Mouse (Mus musculus): Measurements from ENCODE around the gene Ndufa4. TPM values are rescaled to one million over a fixed set of nuclear protein-coding genes. Genes with fewer than 3 reads are reported as not detected.

Ndufa4 gene
- polyA plus RNA-seq, 2 experiments, result 342 to 747 TPM

GRCm38 (mm10) chr6:11927485-11927884 is 20.2 kb upstream of the Ndufa4 start:
- no peak overlapping the region for H3K4me3 ChIP-seq (ENCODE audit: insufficient read depth in 1 of 2, low read depth in 2 of 2, low read length in 2 of 2)
- peak overlapping the region; percentile 91 for H3K4me2 ChIP-seq (ENCODE audit: low read depth)
- H3K36me3 ChIP-seq (replicated peaks; ENCODE audit: control insufficient read depth, insufficient read depth, low read depth), result no peaks in the 10 kb centered on the region; the same call in 1 of the 2 replicates
- 44% methylated on average over 6 of the region's 6 CpGs for WGBS (ENCODE audit: insufficient replicate concordance)
- no peak overlapping the region for H3K27ac ChIP-seq
- ATAC-seq (ENCODE audit: insufficient read depth) (no peak), DNase-seq (ENCODE audit: low read depth in 3 of 3, low spot score in 3 of 3) (no peak)
- TF ChIP-seq CTCF (IDR thresholded peaks at IDR 0.05; ENCODE audit: low read depth) (no peak), EP300 (IDR thresholded peaks at IDR 0.05; ENCODE audit: low read depth) (no peak)
- no peaks in the 10 kb centered on the region for H3K27me3 ChIP-seq (ENCODE audit: control insufficient read depth, insufficient read depth, low read length)
- H3K9ac ChIP-seq (replicated peaks), result no peak overlapping the region
- peaks cover 9% of the 10 kb centered on the region in 2 experiments for H3K4me1 ChIP-seq (replicated peaks; ENCODE audit: control insufficient read depth in 2 of 2, insufficient read depth in 2 of 2, low read length in 1 of 2)
- no peaks in the 10 kb centered on the region for H3K9me3 ChIP-seq (ENCODE audit: control insufficient read depth, low read length)

- TF ChIP-seq EP300 (IDR thresholded peaks at IDR 0.05; ENCODE audit: low read depth), result no peak
- TF ChIP-seq CTCF (IDR thresholded peaks at IDR 0.05; ENCODE audit: low read depth), result no peak
- Histone ChIP-seq H3K27me3 (ENCODE audit: control insufficient read depth, insufficient read depth, low read length) (no peaks in the 10 kb centered on the region), H3K4me3 (ENCODE audit: insufficient read depth in 1 of 2, low read depth in 2 of 2, low read length in 2 of 2) (peak overlapping the region; percentile 88 to 97), H3K4me2 (ENCODE audit: low read depth) (peak overlapping the region; percentile 91), H3K36me3 (replicated peaks; ENCODE audit: control insufficient read depth, insufficient read depth, low read depth) (no peaks in the 10 kb centered on the region; the same call in 1 of the 2 replicates), H3K9ac (replicated peaks) (peak overlapping the region; percentile 98), H3K4me1 (replicated peaks; ENCODE audit: control insufficient read depth in 2 of 2, insufficient read depth in 2 of 2, low read length in 1 of 2) (peaks cover 9% of the 10 kb centered on the region in 2 experiments), H3K9me3 (ENCODE audit: control insufficient read depth, low read length) (no peaks in the 10 kb centered on the region), H3K27ac (peak overlapping the region; percentile 73)
- under 1% methylated on average over 39 of the region's 40 CpGs for WGBS (ENCODE audit: insufficient replicate concordance)
- ATAC-seq (ENCODE audit: insufficient read depth) (peak; percentile 73), DNase-seq (ENCODE audit: low read depth in 3 of 3, low spot score in 3 of 3) (peak in 1 of 3 experiments; percentile 24)
Observed at GRCm38 (mm10) chr6:11926082-11926595, 18.8 kb upstream of the Ndufa4 start.

- no peaks in the 10 kb centered on the region for H3K27me3 ChIP-seq (ENCODE audit: control insufficient read depth, insufficient read depth, low read length)
- peaks cover 9% of the 10 kb centered on the region in 2 experiments for H3K4me1 ChIP-seq (replicated peaks; ENCODE audit: control insufficient read depth in 2 of 2, insufficient read depth in 2 of 2, low read length in 1 of 2)
- H3K9ac ChIP-seq (replicated peaks), result peak overlapping the region; percentile 98
- WGBS (ENCODE audit: insufficient replicate concordance), result under 1% methylated on average over 20 of the region's 20 CpGs
- ATAC-seq (ENCODE audit: insufficient read depth) (peak; percentile 92), DNase-seq (ENCODE audit: low read depth in 3 of 3, low spot score in 3 of 3) (peak; percentile 65 to 67 (median 66))
- peak overlapping the region; percentile 91 for H3K4me2 ChIP-seq (ENCODE audit: low read depth)
- TF ChIP-seq CTCF (IDR thresholded peaks at IDR 0.05; ENCODE audit: low read depth) (no peak), EP300 (IDR thresholded peaks at IDR 0.05; ENCODE audit: low read depth) (no peak)
- H3K9me3 ChIP-seq (ENCODE audit: control insufficient read depth, low read length), result no peaks in the 10 kb centered on the region
- peak overlapping the region; percentile 88 to 97 for H3K4me3 ChIP-seq (ENCODE audit: insufficient read depth in 1 of 2, low read depth in 2 of 2, low read length in 2 of 2)
- H3K36me3 ChIP-seq (replicated peaks; ENCODE audit: control insufficient read depth, insufficient read depth, low read depth), result no peaks in the 10 kb centered on the region; the same call in 1 of the 2 replicates
- H3K27ac ChIP-seq, result peak overlapping the region; percentile 73
Observed at GRCm38 (mm10) chr6:11925496-11926041, 18.3 kb upstream of the Ndufa4 start.

GRCm38 (mm10) chr6:11908170-11908569 is 873 bp upstream of the Ndufa4 start:
- WGBS (ENCODE audit: insufficient replicate concordance), result 21% methylated on average over 7 of the region's 7 CpGs

GRCm38 (mm10) chr6:11906890-11907268 is 418 bp downstream of the Ndufa4 start:
- no peak for TF ChIP-seq EP300 (IDR thresholded peaks at IDR 0.05; ENCODE audit: low read depth)
- no peak for TF ChIP-seq CTCF (IDR thresholded peaks at IDR 0.05; ENCODE audit: low read depth)
- peak overlapping the region; percentile 83 for H3K27ac ChIP-seq
- no peaks in the 10 kb centered on the region for H3K27me3 ChIP-seq (ENCODE audit: control insufficient read depth, insufficient read depth, low read length)
- peak overlapping the region; percentile 93 for H3K9ac ChIP-seq (replicated peaks)
- peak overlapping the region; percentile 87 to 97 for H3K4me3 ChIP-seq (ENCODE audit: insufficient read depth in 1 of 2, low read depth in 2 of 2, low read length in 2 of 2)
- H3K9me3 ChIP-seq (ENCODE audit: control insufficient read depth, low read length), result no peaks in the 10 kb centered on the region
- H3K36me3 ChIP-seq (replicated peaks; ENCODE audit: control insufficient read depth, insufficient read depth, low read depth), result no peaks in the 10 kb centered on the region; the same call in none of the 2 replicates
- WGBS (ENCODE audit: insufficient replicate concordance), result under 1% methylated on average over 5 of the region's 5 CpGs
- ATAC-seq (ENCODE audit: insufficient read depth) (peak; percentile 27; the same call in 1 of the 2 replicates), DNase-seq (ENCODE audit: low read depth in 3 of 3, low spot score in 3 of 3) (peak in 1 of 3 experiments; percentile 40)
- peak overlapping the region; percentile 84 for H3K4me2 ChIP-seq (ENCODE audit: low read depth)
- H3K4me1 ChIP-seq (replicated peaks; ENCODE audit: control insufficient read depth in 2 of 2, insufficient read depth in 2 of 2, low read length in 1 of 2), result peaks cover 6 to 11% of the 10 kb centered on the region in 2 experiments; a peak in 3 of 4 replicates

More at GRCm38 (mm10) chr6:11908170-11908569, 873 bp upstream of the Ndufa4 start:
- Histone ChIP-seq H3K27ac (no peak overlapping the region), H3K27me3 (ENCODE audit: control insufficient read depth, insufficient read depth, low read length) (no peaks in the 10 kb centered on the region), H3K4me3 (ENCODE audit: insufficient read depth in 1 of 2, low read depth in 2 of 2, low read length in 2 of 2) (peak overlapping the region; percentile 72 to 87), H3K9me3 (ENCODE audit: control insufficient read depth, low read length) (no peaks in the 10 kb centered on the region), H3K9ac (replicated peaks) (peak overlapping the region; percentile 66), H3K4me1 (replicated peaks; ENCODE audit: control insufficient read depth in 2 of 2, insufficient read depth in 2 of 2, low read length in 1 of 2) (peaks cover 6 to 11% of the 10 kb centered on the region in 2 experiments; a peak in 3 of 4 replicates), H3K36me3 (replicated peaks; ENCODE audit: control insufficient read depth, insufficient read depth, low read depth) (no peaks in the 10 kb centered on the region; the same call in none of the 2 replicates), H3K4me2 (ENCODE audit: low read depth) (peak overlapping the region; percentile 84)
- ATAC-seq (ENCODE audit: insufficient read depth), result no peak
- no peak for DNase-seq (ENCODE audit: low read depth in 3 of 3, low spot score in 3 of 3)
- no peak for TF ChIP-seq EP300 (IDR thresholded peaks at IDR 0.05; ENCODE audit: low read depth)
- TF ChIP-seq CTCF (IDR thresholded peaks at IDR 0.05; ENCODE audit: low read depth), result no peak
